Mouse (Mus musculus): ENCODE data around the gene Itgal. TPM values are rescaled to one million over a fixed set of nuclear protein-coding genes. Genes with fewer than 3 reads are reported as not detected.

The Itgal gene
- polyA plus RNA-seq, 1 experiment from 2014 or later: 0.59 TPM

DNA sequence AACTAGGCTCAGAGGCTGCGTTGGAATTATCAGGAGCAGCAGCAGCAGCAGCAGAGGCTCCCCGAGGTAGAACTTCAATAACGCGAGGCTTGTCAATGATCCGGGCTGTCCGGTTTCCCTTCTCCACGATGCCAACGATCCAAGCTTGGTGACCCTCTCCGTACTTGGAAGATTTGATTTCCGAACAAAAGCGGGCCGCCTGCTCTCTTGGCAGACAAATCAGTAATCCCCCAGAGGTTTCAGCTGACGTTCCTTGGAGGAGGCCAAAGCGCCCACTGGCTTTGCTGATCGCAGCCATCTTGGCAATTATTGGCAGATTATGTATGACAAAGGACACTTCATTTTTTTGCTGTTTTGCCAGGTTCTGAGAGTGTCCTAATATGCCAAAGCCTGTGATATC, 23.5 kb upstream of the Itgal start:
- no peak for ATAC-seq (replicated peaks; ENCODE audit: insufficient number of reproducible peaks, low FRiP score, low TSS enrichment, low read depth)
- H3K4me3 ChIP-seq (ENCODE audit: low read depth, low read length): no peak overlapping the region
- no peak overlapping the region; the same call in 1 of the 2 replicates for H3K4me2 ChIP-seq (ENCODE audit: low read depth, low read length)
- H3K4me1 ChIP-seq (ENCODE audit: control insufficient read depth, insufficient read depth, low read length): no peaks in the 10 kb centered on the region
- H3K27me3 ChIP-seq (ENCODE audit: control insufficient read depth, insufficient read depth, low read length): no peaks in the 10 kb centered on the region
- 92% methylated on average over 15 of the region's 15 CpGs for WGBS
- no peak overlapping the region for H3K9ac ChIP-seq (replicated peaks; ENCODE audit: low read length)
- H3K36me3 ChIP-seq (replicated peaks; ENCODE audit: control insufficient read depth, insufficient read depth, low read depth, low read length): no peaks in the 10 kb centered on the region; the same call in 1 of the 2 replicates
- no peak for DNase-seq (ENCODE audit: low spot score)
- H3K27ac ChIP-seq (replicated peaks; ENCODE audit: low read depth, low read length): no peak overlapping the region
- H3K9me3 ChIP-seq (replicated peaks; ENCODE audit: control insufficient read depth, low read length): no peaks in the 10 kb centered on the region

GRCm38 (mm10) chr7:127273118-127273923, 22.7 kb upstream of the Itgal start:
- Histone ChIP-seq H3K27ac (replicated peaks; ENCODE audit: low read depth, low read length) (peak overlapping the region; percentile 58; the same call in 1 of the 2 replicates), H3K4me1 (ENCODE audit: control insufficient read depth, insufficient read depth, low read length) (no peaks in the 10 kb centered on the region), H3K27me3 (ENCODE audit: control insufficient read depth, insufficient read depth, low read length) (no peaks in the 10 kb centered on the region), H3K36me3 (replicated peaks; ENCODE audit: control insufficient read depth, insufficient read depth, low read depth, low read length) (no peaks in the 10 kb centered on the region; the same call in 1 of the 2 replicates), H3K4me2 (ENCODE audit: low read depth, low read length) (peak overlapping the region; percentile 83), H3K9ac (replicated peaks; ENCODE audit: low read length) (peak overlapping the region; percentile 78), H3K4me3 (ENCODE audit: low read depth, low read length) (peak overlapping the region; percentile 66), H3K9me3 (replicated peaks; ENCODE audit: control insufficient read depth, low read length) (no peaks in the 10 kb centered on the region)
- DNase-seq (ENCODE audit: low spot score) (peak; percentile 26), ATAC-seq (replicated peaks; ENCODE audit: insufficient number of reproducible peaks, low FRiP score, low TSS enrichment, low read depth) (peak; percentile 85)
- WGBS: 17% methylated on average over 50 of the region's 50 CpGs

DNA sequence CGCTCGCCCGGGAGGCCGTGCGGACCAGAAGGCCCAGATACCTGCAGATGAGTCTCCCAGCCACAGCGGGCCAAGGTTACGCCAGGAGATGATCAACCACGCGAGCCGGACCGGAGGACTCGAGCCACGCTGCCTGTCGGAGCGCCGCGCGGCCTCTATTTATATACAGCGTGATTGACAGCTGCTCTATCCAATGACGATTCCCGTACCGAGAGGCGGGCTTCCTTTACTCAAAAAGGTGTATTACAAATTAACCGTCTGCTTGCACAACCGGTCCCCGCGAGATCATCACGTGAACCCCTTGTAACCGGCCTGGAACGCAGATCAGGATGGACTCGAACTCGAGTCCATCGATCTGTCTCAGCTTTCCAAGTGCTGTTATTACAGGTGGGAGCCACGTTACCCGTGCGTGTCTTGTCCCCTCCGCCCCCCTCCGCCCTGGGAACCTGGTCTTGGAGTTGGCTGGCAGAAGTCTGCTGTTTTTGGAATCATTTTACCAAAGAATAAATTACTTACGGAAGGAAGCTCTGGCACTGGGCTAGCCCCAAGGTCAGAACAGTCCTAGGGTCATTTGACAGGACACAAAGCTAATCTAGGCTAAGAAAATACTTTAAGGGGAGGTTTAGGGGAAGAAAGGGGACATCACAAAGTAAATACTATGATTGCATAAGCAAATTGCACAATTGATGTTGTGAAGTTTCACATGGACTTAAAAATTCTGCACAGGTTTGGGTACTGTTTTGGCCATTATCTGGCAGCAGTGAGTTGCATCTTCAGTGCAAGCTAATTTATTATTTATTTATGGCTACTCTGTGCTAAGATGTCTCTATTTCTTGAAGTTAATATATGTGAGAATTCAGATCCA, 21.9 kb upstream of the Itgal start, which contains the start of gene Sephs2:
TSS of gene Sephs2 (minus strand) at position 131 of the 865 bp plus-strand sequence.
- H3K9ac ChIP-seq (replicated peaks; ENCODE audit: low read length): peak within 1 kb of the TSS; percentile 78
- peak within 1 kb of the TSS; percentile 83 for H3K4me2 ChIP-seq (ENCODE audit: low read depth, low read length)
- H3K4me1 ChIP-seq (ENCODE audit: control insufficient read depth, insufficient read depth, low read length): no peaks in the 10 kb centered on the region
- DNase-seq (ENCODE audit: low spot score) (peak; percentile 96), ATAC-seq (replicated peaks; ENCODE audit: insufficient number of reproducible peaks, low FRiP score, low TSS enrichment, low read depth) (peak; percentile 86)
- WGBS: 2% methylated on average over 39 of the region's 39 CpGs
- H3K4me3 ChIP-seq (ENCODE audit: low read depth, low read length): peak within 1 kb of the TSS; percentile 66
- no peaks in the 10 kb centered on the region; the same call in 1 of the 2 replicates for H3K36me3 ChIP-seq (replicated peaks; ENCODE audit: control insufficient read depth, insufficient read depth, low read depth, low read length)
- no peaks in the 10 kb centered on the region for H3K27me3 ChIP-seq (ENCODE audit: control insufficient read depth, insufficient read depth, low read length)
- peak within 1 kb of the TSS; percentile 58; the same call in 1 of the 2 replicates for H3K27ac ChIP-seq (replicated peaks; ENCODE audit: low read depth, low read length)
- H3K9me3 ChIP-seq (replicated peaks; ENCODE audit: control insufficient read depth, low read length): no peaks in the 10 kb centered on the region

DNA sequence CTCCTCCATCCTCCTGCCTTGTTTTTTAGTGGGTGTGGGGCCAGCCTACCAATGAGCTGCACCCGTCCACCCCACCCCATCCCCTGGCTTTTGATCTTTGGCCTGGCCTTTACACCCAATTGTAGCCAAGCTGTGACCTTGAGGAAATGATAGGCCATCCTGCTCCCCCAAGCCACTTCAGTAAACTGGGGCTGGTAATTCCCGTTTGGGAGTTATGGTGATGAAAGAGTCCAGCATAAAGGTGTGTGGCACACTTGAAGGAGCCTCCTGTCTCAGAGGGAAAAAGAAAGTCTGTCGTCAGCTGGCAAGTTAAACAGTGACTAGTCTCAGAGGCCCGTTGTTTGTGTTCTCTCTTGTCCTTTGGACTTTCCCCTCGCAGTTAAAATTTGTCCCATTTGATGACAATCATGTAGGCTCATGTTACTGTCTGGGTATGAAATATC, 19.5 kb upstream of the Itgal start:
- no peaks in the 10 kb centered on the region for H3K27me3 ChIP-seq (ENCODE audit: control insufficient read depth, insufficient read depth, low read length)
- ATAC-seq (replicated peaks; ENCODE audit: insufficient number of reproducible peaks, low FRiP score, low TSS enrichment, low read depth): no peak
- 50% methylated on average over 5 of the region's 5 CpGs for WGBS

DNA sequence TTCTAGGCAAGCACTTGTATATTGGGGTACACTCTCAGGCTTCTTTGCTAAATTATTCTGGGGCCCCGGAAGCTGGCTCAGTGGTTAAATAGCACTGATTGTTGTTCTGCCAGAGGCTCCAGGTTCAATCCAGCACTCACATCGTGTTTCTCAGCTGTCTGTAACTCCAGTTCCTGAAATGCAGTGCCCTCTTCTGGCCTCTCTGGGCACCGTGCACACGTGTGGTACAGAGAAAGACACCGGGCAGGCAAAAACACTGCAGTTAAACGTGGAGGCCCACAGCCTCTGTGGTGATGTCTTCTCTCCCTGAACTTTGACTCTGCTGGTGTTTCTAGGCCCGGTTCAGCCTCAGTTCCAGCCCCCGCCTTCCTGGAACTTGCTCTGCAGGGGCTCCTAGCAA, 17.7 kb upstream of the Itgal start:
- ATAC-seq (replicated peaks; ENCODE audit: insufficient number of reproducible peaks, low FRiP score, low TSS enrichment, low read depth): no peak
- no peak overlapping the region for H3K9ac ChIP-seq (replicated peaks; ENCODE audit: low read length)
- 21% methylated on average over 8 of the region's 8 CpGs for WGBS

More for the DNA sequence above, 19.5 kb upstream of the Itgal start:
- H3K9me3 ChIP-seq (replicated peaks; ENCODE audit: control insufficient read depth, low read length): no peaks in the 10 kb centered on the region
- H3K36me3 ChIP-seq (replicated peaks; ENCODE audit: control insufficient read depth, insufficient read depth, low read depth, low read length): no peaks in the 10 kb centered on the region
- H3K4me2 ChIP-seq (ENCODE audit: low read depth, low read length): no peak overlapping the region
- no peak overlapping the region for H3K9ac ChIP-seq (replicated peaks; ENCODE audit: low read length)
- DNase-seq (ENCODE audit: low spot score): no peak
- no peaks in the 10 kb centered on the region for H3K4me1 ChIP-seq (ENCODE audit: control insufficient read depth, insufficient read depth, low read length)
- H3K27ac ChIP-seq (replicated peaks; ENCODE audit: low read depth, low read length): no peak overlapping the region
- H3K4me3 ChIP-seq (ENCODE audit: low read depth, low read length): no peak overlapping the region

GRCm38 (mm10) chr7:127280092-127280491, 16.0 kb upstream of the Itgal start:
- Histone ChIP-seq H3K4me3 (ENCODE audit: low read depth, low read length) (no peak overlapping the region), H3K27ac (replicated peaks; ENCODE audit: low read depth, low read length) (no peak overlapping the region), H3K9ac (replicated peaks; ENCODE audit: low read length) (no peak overlapping the region), H3K9me3 (replicated peaks; ENCODE audit: control insufficient read depth, low read length) (no peaks in the 10 kb centered on the region), H3K36me3 (replicated peaks; ENCODE audit: control insufficient read depth, insufficient read depth, low read depth, low read length) (no peaks in the 10 kb centered on the region), H3K4me2 (ENCODE audit: low read depth, low read length) (no peak overlapping the region), H3K27me3 (ENCODE audit: control insufficient read depth, insufficient read depth, low read length) (no peaks in the 10 kb centered on the region), H3K4me1 (ENCODE audit: control insufficient read depth, insufficient read depth, low read length) (no peaks in the 10 kb centered on the region)
- ATAC-seq (replicated peaks; ENCODE audit: insufficient number of reproducible peaks, low FRiP score, low TSS enrichment, low read depth) (no peak), DNase-seq (ENCODE audit: low spot score) (no peak)
- 73% methylated on average over 3 of the region's 3 CpGs for WGBS

More for the DNA sequence above, 17.7 kb upstream of the Itgal start:
- Histone ChIP-seq H3K27ac (replicated peaks; ENCODE audit: low read depth, low read length) (no peak overlapping the region), H3K27me3 (ENCODE audit: control insufficient read depth, insufficient read depth, low read length) (no peaks in the 10 kb centered on the region), H3K36me3 (replicated peaks; ENCODE audit: control insufficient read depth, insufficient read depth, low read depth, low read length) (no peaks in the 10 kb centered on the region), H3K4me1 (ENCODE audit: control insufficient read depth, insufficient read depth, low read length) (no peaks in the 10 kb centered on the region), H3K4me2 (ENCODE audit: low read depth, low read length) (no peak overlapping the region), H3K9me3 (replicated peaks; ENCODE audit: control insufficient read depth, low read length) (no peaks in the 10 kb centered on the region), H3K4me3 (ENCODE audit: low read depth, low read length) (no peak overlapping the region)
- DNase-seq (ENCODE audit: low spot score): peak; percentile 62

- no peaks in the 10 kb centered on the region for H3K4me1 ChIP-seq (ENCODE audit: control insufficient read depth, insufficient read depth, low read length)
- no peak overlapping the region for H3K4me2 ChIP-seq (ENCODE audit: low read depth, low read length)
- no peaks in the 10 kb centered on the region for H3K27me3 ChIP-seq (ENCODE audit: control insufficient read depth, insufficient read depth, low read length)
- DNase-seq (ENCODE audit: low spot score): no peak
- no peak overlapping the region for H3K4me3 ChIP-seq (ENCODE audit: low read depth, low read length)
- H3K9ac ChIP-seq (replicated peaks; ENCODE audit: low read length): no peak overlapping the region
- H3K27ac ChIP-seq (replicated peaks; ENCODE audit: low read depth, low read length): no peak overlapping the region
- no peaks in the 10 kb centered on the region for H3K9me3 ChIP-seq (replicated peaks; ENCODE audit: control insufficient read depth, low read length)
- ATAC-seq (replicated peaks; ENCODE audit: insufficient number of reproducible peaks, low FRiP score, low TSS enrichment, low read depth): no peak
- 69% methylated on average over 4 of the region's 4 CpGs for WGBS
- H3K36me3 ChIP-seq (replicated peaks; ENCODE audit: control insufficient read depth, insufficient read depth, low read depth, low read length): no peaks in the 10 kb centered on the region
Measured at GRCm38 (mm10) chr7:127281114-127281513, 14.9 kb upstream of the Itgal start.
